Mouse (Mus musculus) heart, embryonic 10.5 days (tissue): ENCODE results near the gene Il18bp. TPM values are rescaled to one million over a fixed set of nuclear protein-coding genes. Genes with fewer than 3 reads are reported as not detected.

Experiments
- polyA plus RNA-seq: library from polyadenylated mRNA; unstranded; fragments of >200 nt; fragmentation: Nextera tagmentation; extraction: Ambion mirVana; gene quantifications from 2 replicates; pipeline ENCODE4 v1.2.1, GENCODE M21; 2016

The Il18bp gene
- polyA plus RNA-seq, 1 experiment from 2014 or later = 2.5 TPM

Other genes with a start within 250 kb of the Il18bp start
- gene Phox2a, start 200.4 kb downstream of the Il18bp start, polyA plus RNA-seq = 0.15 and 0.36 TPM in 2 replicates
- gene Inppl1, start 180.5 kb downstream of the Il18bp start, polyA plus RNA-seq = 44.9 and 61.0 TPM in 2 replicates
- not detected in 2 replicates for gene Folr2, start 161.5 kb downstream of the Il18bp start, polyA plus RNA-seq
- 83.0 and 94.3 TPM in 2 replicates for gene Anapc15, start 155.0 kb downstream of the Il18bp start, polyA plus RNA-seq
- 2.1 and 2.7 TPM in 2 replicates for gene Folr1, start 147.9 kb downstream of the Il18bp start, polyA plus RNA-seq
- 169 and 176 TPM in 2 replicates for gene Lamtor1, start 112.8 kb downstream of the Il18bp start, polyA plus RNA-seq
- gene Tomt, start 112.3 kb downstream of the Il18bp start, polyA plus RNA-seq = 0.41 and 0.63 TPM in 2 replicates
- 7.6 and 9.4 TPM in 2 replicates for gene Lrrc51, start 84.8 kb downstream of the Il18bp start, polyA plus RNA-seq
- gene Numa1, start 84.6 kb downstream of the Il18bp start, polyA plus RNA-seq = 58.6 and 59.5 TPM in 2 replicates
- gene Rnf121, start 46.8 kb upstream of the Il18bp start, polyA plus RNA-seq = 23.7 and 28.2 TPM in 2 replicates
- 26.4 and 33.5 TPM in 2 replicates for gene Xndc1, start 46.8 kb upstream of the Il18bp start, polyA plus RNA-seq
- gene Xntrpc, start 47.0 kb upstream of the Il18bp start, polyA plus RNA-seq = 1.5 and 1.7 TPM in 2 replicates
- gene Trpc2, start 64.4 kb upstream of the Il18bp start, polyA plus RNA-seq = not detected in 2 replicates
- 8.1 and 18.4 TPM in 2 replicates for gene Art1, start 83.1 kb upstream of the Il18bp start, polyA plus RNA-seq
- 3.8 and 4.2 TPM in 2 replicates for gene Art5, start 90.8 kb upstream of the Il18bp start, polyA plus RNA-seq
- gene Chrna10, start 98.1 kb upstream of the Il18bp start, polyA plus RNA-seq = 0.06 TPM in 2 replicates
- gene Nup98, start 191.5 kb upstream of the Il18bp start, polyA plus RNA-seq = 36.6 and 36.7 TPM in 2 replicates
- 49.0 and 54.0 TPM in 2 replicates for gene Pgap2, start 191.5 kb upstream of the Il18bp start, polyA plus RNA-seq
- gene Rhog, start 237.4 kb upstream of the Il18bp start, polyA plus RNA-seq = 42.8 and 48.9 TPM in 2 replicates
- 15.1 and 16.6 TPM in 2 replicates for gene Stim1, start 249.1 kb upstream of the Il18bp start, polyA plus RNA-seq